Mouse (Mus musculus) CH12.LX (cell line): ENCODE data around the gene Dph1.

Source experiments
- CTCF ChIP-seq, 2 experiments: IDR thresholded peaks in 1 of 2; conservative IDR thresholded peaks in 1 of 2; 2 replicates each; pipeline ENCODE4 v1.5.1; 2011 to 2012; ENCODE audit warnings: low read depth in 2 of 2, low read length in 2 of 2, improper control_type of control experiment in 1 of 2, inconsistent platforms in 1 of 2, mild to moderate bottlenecking in 1 of 2, moderate library complexity in 1 of 2
- ELF1 ChIP-seq: IDR thresholded peaks from 2 replicates; pipeline ENCODE4 v1.6.1; 2014; ENCODE audit warnings: low read depth, mild to moderate bottlenecking, inconsistent platforms, low read length, improper control_type of control experiment
- EP300 ChIP-seq: IDR thresholded peaks from 2 replicates; pipeline ENCODE4 v1.6.1; 2011; ENCODE audit warnings: low read length, improper control_type of control experiment
- GABPA ChIP-seq: IDR thresholded peaks from 2 replicates; pipeline ENCODE4 v1.6.1; 2012; ENCODE audit warnings: low read depth, low read length, improper control_type of control experiment, inconsistent platforms; ENCODE audit not compliant: insufficient replicate concordance
- HCFC1 ChIP-seq: IDR thresholded peaks from 2 replicates; pipeline ENCODE4 v1.6.1; 2012; ENCODE audit warnings: low read depth, mild to moderate bottlenecking, inconsistent platforms, low read length, improper control_type of control experiment
- JUND ChIP-seq: conservative IDR thresholded peaks from 2 replicates; pipeline ENCODE4 v1.6.1; 2011; ENCODE audit warnings: low read depth, low read length, improper control_type of control experiment
- NELFE ChIP-seq: IDR thresholded peaks from 2 replicates; pipeline ENCODE4 v1.6.1; 2011; ENCODE audit warnings: low read depth, low read length, improper control_type of control experiment
- NRF1 ChIP-seq: IDR thresholded peaks from 2 replicates; pipeline ENCODE4 v1.6.1; 2014; ENCODE audit warnings: low read depth, mild to moderate bottlenecking, inconsistent platforms, low read length, improper control_type of control experiment, moderate library complexity
- POLR2A ChIP-seq: IDR thresholded peaks from 2 replicates; pipeline ENCODE4 v1.6.1; 2011; ENCODE audit warnings: low read depth, mild to moderate bottlenecking, improper control_type of control experiment, low read length
- POLR2AphosphoS2 ChIP-seq: IDR thresholded peaks from 2 replicates; pipeline ENCODE4 v1.6.1; 2011; ENCODE audit warnings: low read depth, low read length, improper control_type of control experiment
- SIN3A ChIP-seq: IDR thresholded peaks from 2 replicates; pipeline ENCODE4 v1.6.1; 2012; ENCODE audit warnings: low read length, improper control_type of control experiment, inconsistent platforms
- TCF12 ChIP-seq: IDR thresholded peaks from 2 replicates; pipeline ENCODE4 v1.6.1; 2014; ENCODE audit warnings: low read depth, mild to moderate bottlenecking, inconsistent platforms, low read length, improper control_type of control experiment
- UBTF ChIP-seq: IDR thresholded peaks from 2 replicates; pipeline ENCODE4 v1.6.1; 2012; ENCODE audit warnings: low read depth, mild to moderate bottlenecking, inconsistent platforms, low read length, improper control_type of control experiment, moderate library complexity

DNA sequence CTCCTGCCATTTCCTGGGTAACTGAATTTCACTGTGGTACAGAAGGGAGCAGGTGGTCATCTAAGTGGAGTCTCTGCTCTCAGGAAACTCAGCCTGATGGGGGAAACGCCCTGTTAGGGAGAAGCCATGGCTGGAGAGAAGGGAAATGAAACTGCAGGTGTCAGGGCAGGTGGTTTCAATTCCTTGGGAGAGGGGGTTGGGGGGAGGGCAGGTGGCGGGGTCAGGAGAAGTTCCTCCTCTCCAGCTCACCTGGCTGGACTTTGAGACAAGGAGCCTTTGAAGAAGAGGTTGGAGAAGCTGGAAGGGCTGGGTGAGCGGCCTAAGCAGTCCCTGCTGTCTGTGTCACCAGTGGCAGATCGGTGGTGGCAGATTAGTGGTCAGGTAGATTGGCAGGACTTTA, 15.3 kb upstream of the Dph1 start:
- TF ChIP-seq UBTF: no peak
- TF ChIP-seq GABPA: no peak
- no peak for TF ChIP-seq NELFE
- peak; percentile 53; the same call in 1 of the 2 replicates for TF ChIP-seq EP300
- no peak for TF ChIP-seq CTCF (conservative IDR thresholded peaks at IDR 0.05 in 1 of 2, IDR thresholded peaks at IDR 0.05 in 1 of 2; ENCODE audit: low read depth in 2 of 2, low read length in 2 of 2)
- TF ChIP-seq POLR2A: no peak
- TF ChIP-seq POLR2AphosphoS2: no peak
- TF ChIP-seq TCF12: no peak
- no peak for TF ChIP-seq JUND
- TF ChIP-seq ELF1: no peak
- TF ChIP-seq SIN3A: no peak
- TF ChIP-seq HCFC1: no peak
- TF ChIP-seq NRF1: no peak
